Mouse (Mus musculus) thymus, postnatal 0 days (tissue): Measurements from ENCODE around the gene Trim69. TPM values are rescaled to one million over a fixed set of nuclear protein-coding genes. Genes with fewer than 3 reads are reported as not detected.

ENCODE experiments used
- DNase-seq: peaks from one replicate; pipeline ENCODE4 v3.0.0-alpha.2; 2015; ENCODE audit warnings: low spot score
- polyA plus RNA-seq: library from polyadenylated mRNA; unstranded; fragments of >200 nt; fragmentation: Nextera tagmentation; extraction: Ambion mirVana; gene quantifications from 2 replicates; pipeline ENCODE4 v1.2.1, GENCODE M21; 2015

The Trim69 gene
- polyA plus RNA-seq, 1 experiment from 2014 or later, result 0.08 TPM

DNA sequence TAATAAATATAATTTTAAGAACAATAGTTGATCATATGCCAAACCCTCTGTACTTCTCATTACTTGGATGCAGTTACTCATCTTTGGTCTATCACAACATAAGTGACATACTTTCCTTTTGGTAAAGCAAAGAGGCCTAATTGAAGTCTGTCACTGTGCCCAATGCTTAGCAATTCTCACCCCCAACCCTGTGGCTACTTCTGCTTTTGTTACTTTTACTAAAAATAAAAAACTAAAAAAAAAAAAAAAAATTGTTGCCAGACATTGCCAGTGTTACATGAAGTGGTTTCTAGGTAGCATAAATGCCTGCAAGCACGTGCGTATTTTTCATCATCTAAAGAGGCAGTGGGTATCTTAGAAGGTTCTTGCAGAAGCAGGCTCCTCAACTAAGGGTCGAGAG, 7.7 kb upstream of the Trim69 start:
- no peak for DNase-seq

- no peak for DNase-seq
Observed at GRCm38 (mm10) chr2:122153681-122154365, 6.7 kb upstream of the Trim69 start.

GRCm38 (mm10) chr2:122154479-122154878, 6.0 kb upstream of the Trim69 start:
- no peak for DNase-seq

DNA sequence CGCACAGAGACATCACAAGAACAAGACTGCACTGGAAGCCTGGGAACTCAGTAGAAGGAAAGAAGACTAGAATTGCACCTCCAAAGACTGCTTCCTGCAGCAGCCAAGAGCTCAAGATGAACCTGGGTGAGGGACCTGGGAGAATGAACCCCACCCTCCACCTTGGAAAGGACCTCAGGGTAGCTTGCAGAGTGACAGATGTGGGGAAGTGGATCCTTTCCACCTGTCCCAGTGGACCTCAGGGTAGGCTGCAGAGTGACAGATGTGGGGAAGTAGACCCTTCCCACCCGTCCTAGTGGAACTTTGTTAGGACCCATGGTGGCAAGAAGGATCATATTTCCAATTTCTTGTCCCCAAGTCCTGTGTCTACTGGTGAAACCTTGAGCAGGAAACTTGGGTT, 5.2 kb upstream of the Trim69 start:
- no peak for DNase-seq

DNA sequence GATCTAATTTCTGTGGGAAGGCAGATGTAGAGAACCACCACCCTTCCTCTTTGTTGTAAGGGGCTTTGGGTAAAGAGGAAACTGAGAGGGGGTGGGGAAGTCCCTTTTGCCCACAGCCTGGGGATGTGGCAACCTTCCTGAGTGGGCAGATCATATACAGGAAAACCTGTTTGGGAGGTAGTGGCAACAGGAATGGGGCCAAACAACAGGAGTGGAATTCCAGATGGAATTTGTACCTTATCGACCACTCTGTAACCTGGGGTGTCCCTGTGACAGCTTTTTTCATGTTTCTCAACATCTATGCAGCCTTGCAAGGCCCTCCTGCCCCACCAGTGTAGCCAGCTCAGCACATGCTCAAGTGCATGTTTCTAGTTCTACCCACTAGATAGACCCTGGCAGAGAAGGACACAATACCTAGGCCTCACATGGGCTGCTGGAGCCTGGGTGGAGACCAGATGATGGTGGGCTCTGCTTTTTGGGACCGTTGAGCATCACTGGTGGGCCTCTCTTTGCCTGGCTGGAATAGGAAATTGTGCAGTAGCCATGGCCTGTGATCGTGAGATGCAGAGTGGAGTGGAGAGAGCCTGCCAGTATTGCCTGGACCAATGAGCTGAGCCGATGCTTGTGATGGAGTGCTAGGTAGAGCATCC, 4.3 kb upstream of the Trim69 start:
- DNase-seq, result no peak

- DNase-seq, result no peak
Observed at GRCm38 (mm10) chr2:122157561-122157960, 2.9 kb upstream of the Trim69 start.

DNA sequence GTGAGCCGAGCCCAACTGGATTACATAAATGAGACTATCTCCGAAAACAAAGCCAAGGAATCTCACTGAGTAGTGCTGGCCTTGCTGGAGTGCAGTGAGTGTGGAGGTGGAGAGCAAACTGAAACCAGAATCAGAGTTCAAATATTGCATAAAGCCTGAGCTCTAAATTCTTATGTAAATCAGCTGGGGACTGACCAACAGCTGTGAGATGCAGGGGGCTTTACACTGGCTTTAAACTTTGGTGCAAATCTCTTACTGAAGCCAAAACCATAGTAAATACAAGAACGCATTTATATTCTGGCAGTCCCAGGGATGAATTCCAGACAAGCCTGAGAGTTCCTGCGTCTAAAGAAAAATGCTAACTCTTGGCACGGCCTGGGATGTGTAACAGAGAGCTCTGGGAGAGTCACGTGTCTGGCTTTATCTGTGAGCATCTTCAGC, 2.1 kb upstream of the Trim69 start:
- DNase-seq, result no peak

GRCm38 (mm10) chr2:122159667-122160066, 833 bp upstream of the Trim69 start:
- DNase-seq, result peak; percentile 74

DNA sequence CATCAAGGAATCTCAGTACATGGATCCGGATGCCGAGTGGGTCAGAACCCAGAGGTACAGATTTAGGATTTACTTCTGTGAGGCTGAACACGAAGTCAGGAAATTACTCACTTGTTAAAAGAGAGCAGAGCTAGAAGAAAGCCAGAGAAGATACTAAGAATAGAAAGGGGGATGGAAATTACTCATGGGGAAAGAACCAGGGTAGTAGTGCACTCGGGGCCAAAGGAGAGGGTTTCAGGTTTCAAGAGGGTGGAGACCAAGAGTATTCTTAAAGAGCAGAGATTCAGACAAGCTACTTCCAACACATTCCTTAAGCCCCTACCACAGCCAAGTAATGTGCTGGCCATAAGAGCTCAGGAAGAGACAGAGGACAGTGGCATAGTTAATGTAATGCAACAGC, 1.0 kb downstream of the Trim69 start:
- DNase-seq, result no peak

DNA sequence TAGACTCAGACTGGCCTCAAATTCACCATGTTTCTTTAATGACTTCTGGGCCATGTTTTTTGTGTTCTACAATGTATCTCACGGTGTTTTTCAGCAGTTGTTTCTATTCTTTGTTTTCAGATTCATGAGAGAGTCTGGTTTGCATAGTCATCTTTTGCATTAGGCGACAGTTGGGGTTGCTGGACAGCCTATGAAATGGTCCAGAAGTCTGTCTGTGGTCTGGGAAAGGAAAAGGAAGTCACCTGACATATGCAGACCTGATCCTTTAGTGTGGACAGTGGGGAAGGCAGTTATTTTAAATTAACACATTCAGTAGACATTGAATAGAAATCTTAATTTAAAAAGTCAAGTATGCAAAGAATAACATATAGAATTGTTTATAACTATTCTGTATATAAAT, 2.0 kb downstream of the Trim69 start:
- no peak for DNase-seq

DNA sequence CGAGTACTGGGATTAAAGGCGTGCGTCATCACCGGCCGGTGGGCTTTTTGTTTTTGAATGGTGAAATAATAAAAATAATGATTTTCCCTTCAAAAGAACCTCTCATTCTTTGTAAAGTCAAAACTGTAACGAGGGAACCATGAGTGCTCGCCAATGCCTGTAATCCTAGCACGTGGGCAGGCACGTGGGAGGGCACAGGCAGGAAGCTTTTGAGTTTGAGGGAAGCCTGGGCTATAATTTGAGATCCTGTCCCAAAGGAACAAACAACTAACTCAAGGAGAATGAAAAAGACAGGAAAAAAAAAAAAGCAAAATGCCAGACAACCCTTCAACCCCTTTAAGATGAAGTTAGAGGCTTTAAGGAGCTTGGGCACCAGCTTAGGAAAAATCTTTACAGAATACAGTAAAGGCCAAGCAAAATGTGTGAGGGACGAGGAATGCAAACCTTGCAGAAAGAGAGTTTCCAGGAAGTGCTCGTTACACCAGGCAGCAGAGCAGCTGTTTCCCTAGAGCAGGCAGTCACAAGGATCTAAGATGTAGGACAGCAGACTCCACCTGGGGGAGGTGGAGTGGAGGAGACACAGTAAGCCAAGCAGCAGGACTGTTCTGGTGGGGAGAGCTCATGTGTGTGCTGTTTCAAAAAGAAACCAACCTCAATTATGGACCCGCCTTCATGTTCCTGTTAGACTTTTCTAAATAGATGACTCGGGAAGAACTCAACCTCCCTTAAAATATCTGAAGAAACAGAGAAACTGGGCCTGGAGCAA, 3.1 kb downstream of the Trim69 start:
- peak; percentile 60 for DNase-seq

GRCm38 (mm10) chr2:122164293-122164692, 3.8 kb downstream of the Trim69 start:
- no peak for DNase-seq

- DNase-seq, result no peak
Observed at GRCm38 (mm10) chr2:122171292-122171691, 10.8 kb downstream of the Trim69 start.

GRCm38 (mm10) chr2:122172188-122172587, 11.7 kb downstream of the Trim69 start:
- no peak for DNase-seq

- peak; percentile 71 for DNase-seq
Observed at GRCm38 (mm10) chr2:122180051-122180822, 19.7 kb downstream of the Trim69 start.

DNA sequence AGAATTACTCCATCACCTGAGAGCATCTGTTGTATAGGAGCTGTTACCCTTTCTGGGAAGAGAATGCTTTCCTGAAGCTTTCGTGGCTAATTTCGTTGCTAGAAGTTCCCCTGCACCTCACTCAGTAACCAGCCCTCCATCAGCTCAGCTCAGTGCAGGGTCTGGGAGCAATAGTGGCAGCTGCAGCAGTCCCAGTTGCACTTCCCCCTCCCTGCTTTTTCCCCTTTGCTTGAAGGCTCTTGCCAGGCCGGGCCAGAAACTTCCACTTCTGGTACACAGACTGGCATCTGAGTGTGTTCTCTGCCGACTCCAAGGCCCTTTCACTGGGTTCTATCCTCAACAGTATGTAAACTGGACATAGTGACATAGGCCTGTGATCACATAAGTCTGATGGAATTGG, 24.6 kb downstream of the Trim69 start:
- no peak for DNase-seq

DNA sequence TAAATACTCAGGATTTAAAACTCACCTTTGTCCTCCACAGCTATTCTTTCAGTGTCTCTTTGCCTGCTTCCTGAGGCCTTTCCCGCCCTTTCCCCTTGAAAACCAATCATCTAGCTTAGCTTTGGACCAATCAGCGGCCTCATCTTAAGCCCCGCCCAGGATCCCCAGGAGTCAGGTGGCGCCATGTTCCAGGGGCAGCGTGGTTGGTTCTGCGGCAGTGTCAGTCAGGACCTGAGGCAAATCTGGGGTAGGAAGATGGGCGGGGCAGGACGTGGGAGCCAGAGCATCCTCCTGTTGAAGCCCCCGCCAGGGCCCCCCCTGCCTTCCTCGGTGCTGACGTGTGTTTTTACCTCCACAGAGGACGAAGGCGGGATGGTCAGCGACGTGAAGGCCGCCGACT, 25.6 kb downstream of the Trim69 start, which contains the start of the genes Patl2 and Terb2:
Patl2 (minus strand) TSS at position 84 of the 400 bp plus-strand sequence.
Terb2 (plus strand) TSS at position 167 of the 400 bp plus-strand sequence.
- DNase-seq, result no peak

DNA sequence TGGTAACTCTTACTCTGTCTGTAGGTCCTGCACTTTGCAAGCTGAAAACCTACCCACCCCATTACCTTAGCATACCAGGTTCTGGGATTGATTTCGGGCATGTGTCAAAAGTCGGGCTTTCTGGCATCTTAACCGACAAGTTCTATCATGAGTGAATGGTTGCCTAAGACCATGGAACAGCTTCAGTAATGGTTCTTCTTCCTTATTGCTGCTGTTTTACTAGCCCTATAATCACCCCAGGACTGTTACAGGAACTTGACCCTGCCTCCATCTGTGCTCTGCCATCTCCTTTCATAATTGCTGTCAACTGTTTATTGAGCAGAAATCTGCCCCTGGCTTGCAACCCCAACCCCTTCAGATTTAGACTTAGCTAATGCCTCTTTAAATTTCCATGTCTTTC, 26.3 kb downstream of the Trim69 start:
- no peak for DNase-seq

GRCm38 (mm10) chr2:122191849-122192248, 31.3 kb downstream of the Trim69 start:
- no peak for DNase-seq

GRCm38 (mm10) chr2:122194509-122194929, 34.0 kb downstream of the Trim69 start:
- DNase-seq, result peak; percentile 64

DNA sequence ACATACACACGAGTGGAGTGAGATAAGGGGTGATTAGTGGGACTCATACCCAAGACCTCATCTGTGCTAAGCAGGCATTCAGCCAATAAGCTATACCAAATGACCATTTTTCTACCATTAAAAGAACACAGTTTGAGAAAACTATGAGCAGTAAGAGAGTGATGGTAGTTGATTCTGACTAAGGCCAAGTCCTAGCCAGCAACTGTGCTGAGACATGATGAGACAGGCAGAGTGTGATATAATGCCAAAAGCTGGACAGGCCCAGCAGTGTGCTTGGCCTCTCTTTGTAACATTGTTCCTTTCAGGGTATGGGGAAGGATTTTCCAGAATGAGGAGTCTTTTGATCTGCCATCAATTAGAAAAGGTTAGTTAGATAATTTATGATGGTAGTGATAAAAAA, 41.0 kb downstream of the Trim69 start:
- DNase-seq, result no peak
